Mouse (Mus musculus) heart, embryonic 15.5 days (tissue): ENCODE measurements at regions not wholly inside any gene's neighbourhood (a gene's known extent, or its start where the extent isn't known, plus 50 kb on each side); places are given as distances from the start of the nearest gene placed in this dataset.

Source experiments
- ATAC-seq: fragments of 200-750 bp; cut with Nextera tagmentation; replicated peaks from 2 replicates; pipeline ENCODE4 v1.8.0; 2017; ENCODE audit warnings: low read depth, moderate TSS enrichment; ENCODE audit not compliant: insufficient number of reproducible peaks, insufficient read depth, low FRiP score
- H3K27ac ChIP-seq: fragments of 300-500 bp; sonication (generic); 2 replicates; pipeline ENCODE4 v1.5.1; 2015; ENCODE audit warnings: mild to moderate bottlenecking, inconsistent platforms
- H3K27me3 ChIP-seq: fragments of 300-500 bp; sonication (generic); 2 replicates; pipeline ENCODE4 v1.6.1; 2015; ENCODE audit warnings: inconsistent platforms
- H3K36me3 ChIP-seq: fragments of 300-500 bp; sonication (generic); 2 replicates; pipeline ENCODE4 v1.6.1; 2015; ENCODE audit warnings: mild to moderate bottlenecking, inconsistent platforms
- H3K4me1 ChIP-seq: fragments of 300-500 bp; sonication (generic); replicated peaks from 2 replicates; pipeline ENCODE4 v1.6.1; 2015; ENCODE audit warnings: inconsistent platforms
- H3K4me2 ChIP-seq: fragments of 300-500 bp; sonication (generic); 2 replicates; pipeline ENCODE4 v1.6.1; 2015; ENCODE audit warnings: inconsistent platforms, mild to moderate bottlenecking, moderate library complexity
- H3K4me3 ChIP-seq: fragments of 300-500 bp; sonication (generic); 2 replicates; pipeline ENCODE4 v1.5.1; 2015; ENCODE audit warnings: mild to moderate bottlenecking, inconsistent platforms
- H3K9ac ChIP-seq: fragments of 300-500 bp; sonication (generic); 2 replicates; pipeline ENCODE4 v1.6.1; 2015; ENCODE audit warnings: mild to moderate bottlenecking, inconsistent platforms
- H3K9me3 ChIP-seq: fragments of 300-500 bp; sonication (generic); replicated peaks from 2 replicates; pipeline ENCODE4 v1.6.1; 2016; ENCODE audit warnings: inconsistent platforms
- WGBS: fragments of 180-500 bp; shearing (Covaris S2); methylation state at CpG from one replicate; pipeline ENCODE4 v1.1.7; 2015; ENCODE audit warnings: mixed read lengths; 5-methylcytosine and 5-hydroxymethylcytosine counted together

- Histone ChIP-seq H3K9ac (no peak overlapping the region), H3K36me3 (no peaks in the 10 kb centered on the region), H3K4me3 (no peak overlapping the region), H3K27me3 (no peaks in the 10 kb centered on the region), H3K9me3 (no peaks in the 10 kb centered on the region), H3K4me1 (peaks cover 12% of the 10 kb centered on the region), H3K27ac (no peak overlapping the region), H3K4me2 (no peak overlapping the region)
- ATAC-seq = no peak
- 71% methylated on average over 1 of the region's 1 CpGs for WGBS
Measured at GRCm38 (mm10) chr1:41551271-41551670, 745.9 kb downstream of the Tmem182 start.

GRCm38 (mm10) chr1:41555607-41556006 is 750.2 kb downstream of the Tmem182 start:
- H3K4me1 ChIP-seq = peaks cover 12% of the 10 kb centered on the region
- no peaks in the 10 kb centered on the region for H3K27me3 ChIP-seq
- no peak overlapping the region for H3K4me3 ChIP-seq
- peak overlapping the region; percentile 66 for H3K27ac ChIP-seq
- H3K36me3 ChIP-seq = no peaks in the 10 kb centered on the region
- no peak overlapping the region for H3K4me2 ChIP-seq
- ATAC-seq = peak; percentile 97
- 11% methylated on average over 2 of the region's 2 CpGs for WGBS
- H3K9ac ChIP-seq = no peak overlapping the region
- H3K9me3 ChIP-seq = no peaks in the 10 kb centered on the region

DNA sequence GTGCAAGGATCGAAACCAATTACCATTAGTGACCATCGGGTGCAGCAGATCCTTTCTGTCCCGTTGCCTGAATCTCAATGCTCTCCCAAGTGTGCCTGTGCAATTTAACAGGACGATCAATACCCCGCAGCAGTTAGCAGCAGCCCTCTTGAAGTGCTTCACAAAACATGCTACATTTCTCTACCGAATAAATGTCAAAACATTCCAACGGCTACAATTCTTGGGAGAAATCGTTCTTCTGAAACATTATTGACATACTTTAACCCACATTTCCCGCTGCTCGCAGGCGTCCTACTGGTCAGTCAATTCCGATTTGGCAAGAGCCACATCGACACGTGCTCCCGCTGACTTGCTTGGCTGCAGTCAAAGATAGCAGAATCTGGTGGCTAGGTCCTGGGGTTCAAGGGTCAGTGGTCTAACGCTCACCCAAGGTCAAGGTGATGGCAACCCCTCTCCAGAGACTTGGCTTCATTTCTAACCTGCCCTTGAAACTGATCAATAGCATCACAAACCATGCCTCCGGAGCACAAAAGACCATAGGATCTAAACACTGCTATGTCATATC is 753.8 kb downstream of the Tmem182 start:
- 86% methylated on average over 17 of the region's 17 CpGs for WGBS
- H3K9ac ChIP-seq = no peak overlapping the region
- peaks cover 12% of the 10 kb centered on the region for H3K4me1 ChIP-seq
- no peak for ATAC-seq
- H3K27ac ChIP-seq = no peak overlapping the region
- no peaks in the 10 kb centered on the region for H3K36me3 ChIP-seq
- H3K27me3 ChIP-seq = no peaks in the 10 kb centered on the region
- no peaks in the 10 kb centered on the region for H3K9me3 ChIP-seq
- H3K4me3 ChIP-seq = no peak overlapping the region
- H3K4me2 ChIP-seq = no peak overlapping the region

- Histone ChIP-seq H3K36me3 (no peaks in the 10 kb centered on the region), H3K4me1 (peaks cover 7% of the 10 kb centered on the region), H3K4me3 (no peak overlapping the region), H3K4me2 (no peak overlapping the region), H3K27me3 (no peaks in the 10 kb centered on the region), H3K27ac (no peak overlapping the region), H3K9me3 (no peaks in the 10 kb centered on the region), H3K9ac (no peak overlapping the region)
- ATAC-seq = no peak
- 80% methylated on average over 3 of the region's 3 CpGs for WGBS
Measured at GRCm38 (mm10) chr1:41559991-41560390, 754.6 kb downstream of the Tmem182 start.

- WGBS = 81% methylated on average over 5 of the region's 5 CpGs
- no peaks in the 10 kb centered on the region for H3K9me3 ChIP-seq
- no peak for ATAC-seq
- no peak overlapping the region for H3K9ac ChIP-seq
- H3K36me3 ChIP-seq = no peaks in the 10 kb centered on the region
- no peak overlapping the region for H3K4me3 ChIP-seq
- no peak overlapping the region for H3K27ac ChIP-seq
- no peak overlapping the region for H3K4me2 ChIP-seq
- no peaks in the 10 kb centered on the region for H3K4me1 ChIP-seq
- no peaks in the 10 kb centered on the region for H3K27me3 ChIP-seq
Measured at GRCm38 (mm10) chr1:41603471-41603870, 798.1 kb downstream of the Tmem182 start.

DNA sequence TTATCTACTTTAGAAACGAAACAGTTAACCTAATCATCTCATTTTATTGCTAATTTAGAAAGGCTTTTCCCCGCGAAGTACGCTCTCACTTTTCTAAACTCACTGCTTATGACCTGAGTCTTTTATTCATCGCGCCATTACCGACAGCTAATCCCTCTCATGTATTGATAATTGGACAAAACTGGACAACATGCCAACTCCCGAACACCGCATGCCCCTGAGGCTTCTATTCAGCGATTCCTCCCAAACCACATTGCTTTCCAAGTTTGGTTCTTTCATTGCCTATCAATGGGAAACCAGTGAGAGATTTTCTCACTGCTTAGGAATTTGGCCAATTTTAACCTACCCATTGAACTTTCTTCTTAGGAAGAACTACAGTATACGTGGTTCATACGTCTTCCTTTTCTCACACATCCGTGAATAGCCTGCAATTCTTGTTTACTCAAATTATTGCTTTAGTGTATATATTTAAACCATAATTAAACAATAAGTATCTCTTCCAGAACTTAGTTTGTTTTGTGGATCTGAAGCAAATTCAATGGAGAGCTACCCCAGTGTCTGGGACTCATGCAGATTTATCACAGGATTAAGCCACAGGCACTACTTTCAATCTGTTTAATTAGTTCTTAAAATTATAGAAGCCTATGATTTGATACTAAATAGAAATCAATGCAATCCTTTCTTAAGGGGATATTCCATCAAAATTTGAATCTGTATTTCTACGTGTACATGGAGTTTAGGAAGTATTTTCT is 799.8 kb downstream of the Tmem182 start:
- H3K4me1 ChIP-seq = no peaks in the 10 kb centered on the region
- H3K9ac ChIP-seq = no peak overlapping the region
- no peaks in the 10 kb centered on the region for H3K27me3 ChIP-seq
- no peaks in the 10 kb centered on the region for H3K9me3 ChIP-seq
- H3K4me2 ChIP-seq = no peak overlapping the region
- no peak overlapping the region for H3K27ac ChIP-seq
- WGBS = 81% methylated on average over 14 of the region's 14 CpGs
- no peaks in the 10 kb centered on the region for H3K36me3 ChIP-seq
- no peak overlapping the region for H3K4me3 ChIP-seq
- no peak for ATAC-seq

GRCm38 (mm10) chr1:41605748-41606131 is 800.3 kb downstream of the Tmem182 start:
- no peak overlapping the region for H3K27ac ChIP-seq
- H3K4me2 ChIP-seq = no peak overlapping the region
- ATAC-seq = no peak
- H3K4me1 ChIP-seq = no peaks in the 10 kb centered on the region
- no peak overlapping the region for H3K9ac ChIP-seq
- no peaks in the 10 kb centered on the region for H3K27me3 ChIP-seq
- no peaks in the 10 kb centered on the region for H3K9me3 ChIP-seq
- no peaks in the 10 kb centered on the region for H3K36me3 ChIP-seq
- H3K4me3 ChIP-seq = no peak overlapping the region
- WGBS = 39% methylated on average over 3 of the region's 3 CpGs

DNA sequence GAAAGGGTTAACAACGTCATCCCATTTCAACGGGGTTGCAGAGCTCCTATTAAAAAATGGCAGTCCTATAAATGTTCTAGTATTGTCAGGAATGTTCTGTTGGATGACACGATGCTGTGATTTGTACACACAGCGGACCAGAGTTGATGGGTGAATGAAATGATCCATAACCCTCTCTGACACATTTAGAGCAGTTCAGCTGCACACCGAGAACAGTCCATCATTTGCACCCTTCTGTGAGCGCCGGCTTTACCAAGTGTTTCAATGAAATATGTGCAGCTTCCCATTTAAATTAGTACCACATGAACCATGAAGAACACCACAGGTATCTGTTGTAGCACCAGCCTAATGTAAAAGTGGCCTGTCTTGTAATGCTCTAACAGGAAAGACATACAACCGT is 805.4 kb downstream of the Tmem182 start:
- Histone ChIP-seq H3K36me3 (no peaks in the 10 kb centered on the region), H3K4me3 (no peak overlapping the region), H3K4me1 (no peaks in the 10 kb centered on the region), H3K27me3 (no peaks in the 10 kb centered on the region), H3K27ac (no peak overlapping the region), H3K9me3 (no peaks in the 10 kb centered on the region), H3K9ac (no peak overlapping the region), H3K4me2 (no peak overlapping the region)
- whole genome bisulfite sequencing = 75% methylated on average over 8 of the region's 8 CpGs
- no peak for ATAC-seq

DNA sequence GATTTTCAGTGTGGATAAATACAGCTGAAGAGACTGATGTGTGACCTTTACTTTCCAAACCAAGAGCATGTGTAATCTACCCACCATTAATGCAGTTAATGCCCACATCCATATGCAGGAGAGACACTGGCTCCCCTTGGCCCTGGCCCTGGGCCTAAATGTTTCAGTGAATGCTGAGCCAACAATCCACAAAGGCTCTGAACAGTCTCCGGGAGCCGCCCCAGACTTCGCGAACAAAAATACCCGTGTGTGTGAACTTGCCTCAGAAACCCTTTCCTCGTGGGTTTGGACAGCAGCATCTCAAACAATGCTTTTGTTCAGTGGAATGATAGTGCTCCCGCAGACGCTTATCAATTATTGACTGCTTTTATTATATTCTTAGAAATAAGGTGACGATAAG is 846.4 kb downstream of the Tmem182 start:
- H3K4me1 ChIP-seq = peaks cover 17% of the 10 kb centered on the region
- H3K9ac ChIP-seq = no peak overlapping the region
- peak overlapping the region; percentile 29; the same call in 1 of the 2 replicates for H3K4me2 ChIP-seq
- 48% methylated on average over 9 of the region's 9 CpGs for WGBS
- H3K9me3 ChIP-seq = no peaks in the 10 kb centered on the region
- no peak overlapping the region for H3K4me3 ChIP-seq
- peak overlapping the region; percentile 66 for H3K27ac ChIP-seq
- no peak for ATAC-seq
- H3K36me3 ChIP-seq = no peaks in the 10 kb centered on the region
- no peaks in the 10 kb centered on the region for H3K27me3 ChIP-seq

- Histone ChIP-seq H3K9me3 (no peaks in the 10 kb centered on the region), H3K27me3 (no peaks in the 10 kb centered on the region), H3K9ac (no peak overlapping the region), H3K4me1 (peaks cover 17% of the 10 kb centered on the region), H3K4me2 (peak overlapping the region; percentile 29), H3K4me3 (no peak overlapping the region), H3K27ac (peak overlapping the region; percentile 66), H3K36me3 (no peaks in the 10 kb centered on the region)
- ATAC-seq = no peak
- WGBS = 43% methylated on average over 3 of the region's 3 CpGs
Measured at GRCm38 (mm10) chr1:41652210-41652609, 846.8 kb downstream of the Tmem182 start.

GRCm38 (mm10) chr1:41652646-41653427 is 847.4 kb downstream of the Tmem182 start:
- no peak overlapping the region for H3K9ac ChIP-seq
- WGBS = 19% methylated on average over 8 of the region's 8 CpGs
- H3K9me3 ChIP-seq = no peaks in the 10 kb centered on the region
- peaks cover 17% of the 10 kb centered on the region for H3K4me1 ChIP-seq
- no peaks in the 10 kb centered on the region for H3K27me3 ChIP-seq
- ATAC-seq = peak; percentile 75
- peak overlapping the region; percentile 29 for H3K4me2 ChIP-seq
- H3K36me3 ChIP-seq = no peaks in the 10 kb centered on the region
- peak overlapping the region; percentile 66 for H3K27ac ChIP-seq
- 0 out of 2 replicates have a peak overlapping the region, but pooled peaks have one; percentile 4 for H3K4me3 ChIP-seq
